Mouse (Mus musculus) liver, embryonic 14.5 days (tissue): ENCODE results near the gene Gatad1. TPM values are rescaled to one million over a fixed set of nuclear protein-coding genes. Genes with fewer than 3 reads are reported as not detected.
A peak's percentile ranks its signal among the peaks of the same experiment; 100 is the strongest.

Experiments used
- ATAC-seq: fragments of 200-750 bp; cut with Nextera tagmentation; 2 replicates; pipeline ENCODE4 v1.8.0; 2017; ENCODE audit warnings: moderate number of reproducible peaks, mild to moderate bottlenecking, moderate library complexity; ENCODE audit not compliant: insufficient read depth
- DNase-seq, 3 experiments: peaks; one replicate each; pipeline ENCODE4 v3.0.0-alpha.2; 2012 to 2013; ENCODE audit warnings: low read depth in 3 of 3, low spot score in 3 of 3
- H3K27ac ChIP-seq: fragments of 300-500 bp; sonication (generic); 2 replicates; pipeline ENCODE4 v1.5.1; 2014; ENCODE audit warnings: moderate library complexity, mild to moderate bottlenecking, control low read depth, inconsistent platforms
- H3K27me3 ChIP-seq: fragments of 300-500 bp; sonication (generic); 2 replicates; pipeline ENCODE4 v1.6.1; 2014; ENCODE audit warnings: mild to moderate bottlenecking, low read length, moderate library complexity; ENCODE audit not compliant: control insufficient read depth, insufficient read depth
- H3K36me3 ChIP-seq: fragments of 300-500 bp; sonication (generic); replicated peaks from 2 replicates; pipeline ENCODE4 v1.6.1; 2014; ENCODE audit warnings: low read depth; ENCODE audit not compliant: control insufficient read depth, insufficient read depth
- H3K4me1 ChIP-seq, 2 experiments: fragments of 200-500 bp in 1 of 2; fragments of 300-500 bp in 1 of 2; sonication (generic) in 1 of 2; replicated peaks; 2 replicates each; pipeline ENCODE4 v1.6.1; 2012 to 2014; ENCODE audit warnings: antibody characterized with exemption in 1 of 2, inconsistent platforms in 1 of 2, low read length in 1 of 2; ENCODE audit not compliant: control insufficient read depth in 2 of 2, insufficient read depth in 2 of 2
- H3K4me2 ChIP-seq: fragments of 300-500 bp; sonication (generic); 2 replicates; pipeline ENCODE4 v1.6.1; 2014; ENCODE audit warnings: low read depth, mild to moderate bottlenecking, control low read depth, moderate library complexity
- H3K4me3 ChIP-seq, 2 experiments: fragments of 200-500 bp in 1 of 2; fragments of 300-500 bp in 1 of 2; sonication (generic) in 1 of 2; 2 replicates each; pipeline ENCODE4 v1.5.1; 2012 to 2014; ENCODE audit warnings: low read depth in 2 of 2, low read length in 2 of 2, mild to moderate bottlenecking in 2 of 2, control low read depth in 1 of 2, inconsistent platforms in 1 of 2, moderate library complexity in 1 of 2; ENCODE audit not compliant: insufficient read depth in 1 of 2
- H3K9ac ChIP-seq: fragments of 300-500 bp; sonication (generic); replicated peaks from 2 replicates; pipeline ENCODE4 v1.6.1; 2014; ENCODE audit warnings: mild to moderate bottlenecking, control low read depth, moderate library complexity
- H3K9me3 ChIP-seq: fragments of 300-500 bp; sonication (generic); 2 replicates; pipeline ENCODE4 v1.6.1; 2016; ENCODE audit warnings: low read length, mixed read lengths; ENCODE audit not compliant: control insufficient read depth
- CTCF ChIP-seq: IDR thresholded peaks from 2 replicates; pipeline ENCODE4 v1.5.1; 2016; ENCODE audit warnings: antibody characterized with exemption, low read depth, control low read depth
- EP300 ChIP-seq: IDR thresholded peaks from 2 replicates; pipeline ENCODE4 v1.6.1; 2016; ENCODE audit warnings: antibody characterized with exemption, low read depth
- WGBS: fragments of 180-500 bp; shearing (Covaris S2); extraction: QIAGEN DNeasy Blood & Tissue Kit; methylation state at CpG from one replicate; pipeline ENCODE4 v1.1.7; 2014; ENCODE audit not compliant: insufficient replicate concordance; 5-methylcytosine and 5-hydroxymethylcytosine counted together
- polyA plus RNA-seq, 2 experiments: library from polyadenylated mRNA; depleted of rRNA in 1 of 2; stranded (reverse) in 1 of 2; unstranded in 1 of 2; fragments of >200 nt; fragmentation: Nextera tagmentation in 1 of 2; extraction: Ambion mirVana in 1 of 2; gene quantifications; 2 replicates each; pipeline versions ENCODE4 v1.2.1 to v1.2.3; 2012 to 2014

The Gatad1 gene
- polyA plus RNA-seq, 2 experiments, result 25.4 to 27.7 TPM

DNA sequence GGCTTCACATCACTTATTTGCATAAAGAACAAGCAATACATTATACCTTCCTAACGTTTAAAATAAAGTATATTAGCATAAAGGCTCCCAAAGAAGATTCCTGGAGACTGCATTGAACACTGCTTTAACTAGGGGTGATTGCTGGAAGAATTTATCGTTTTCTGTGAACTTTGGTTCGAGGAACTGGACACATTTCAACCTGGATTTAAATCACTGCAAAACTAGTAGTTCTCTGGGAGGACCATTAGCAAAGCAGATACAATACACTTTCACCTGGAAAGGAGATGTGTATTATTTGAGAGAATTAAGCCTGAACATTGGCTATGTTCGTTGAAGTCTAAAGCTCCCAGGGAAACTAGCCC lies 8.2 kb downstream of the Gatad1 start:
- TF ChIP-seq EP300 (no peak), CTCF (no peak)
- no peak for ATAC-seq

DNA sequence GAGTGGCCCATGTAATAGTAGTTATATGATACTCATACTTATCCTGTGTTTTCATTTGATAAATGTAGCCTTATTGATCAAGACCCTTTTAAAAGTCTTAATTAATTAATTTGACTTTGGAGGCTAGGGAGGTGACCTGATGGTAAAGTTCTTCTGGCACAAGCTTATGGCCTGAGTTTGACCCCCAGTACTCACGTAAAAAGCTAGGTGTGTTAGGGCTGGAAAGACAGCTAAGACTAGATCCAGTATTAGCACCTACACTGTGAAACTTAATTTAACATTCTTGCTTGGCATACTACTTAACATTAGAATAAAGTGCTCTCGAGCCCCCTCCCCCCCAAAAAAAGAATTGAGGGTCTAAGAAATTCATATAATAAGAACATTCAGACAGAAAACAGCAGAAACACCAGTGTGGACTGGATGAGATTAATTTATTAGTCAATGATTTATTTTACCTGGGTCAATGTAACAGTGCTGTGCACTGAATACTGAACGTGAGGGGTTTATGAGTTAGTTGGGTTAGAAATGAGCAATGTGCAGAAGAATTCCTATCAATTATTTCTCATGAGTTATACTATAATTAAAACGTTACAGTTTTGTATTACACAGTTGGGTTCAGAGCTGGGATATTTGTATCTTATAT lies 8.7 kb downstream of the Gatad1 start:
- no peak overlapping the region for H3K27ac ChIP-seq
- H3K27me3 ChIP-seq, result no peaks in the 10 kb centered on the region
- no peak overlapping the region for H3K4me3 ChIP-seq
- no peak for TF ChIP-seq EP300
- no peak for TF ChIP-seq CTCF
- no peak overlapping the region for H3K9ac ChIP-seq
- no peak for DNase-seq
- H3K4me2 ChIP-seq, result peak overlapping the region; percentile 43
- H3K9me3 ChIP-seq, result no peaks in the 10 kb centered on the region
- WGBS, result 34% methylated on average over 4 of the region's 4 CpGs
- no peak for ATAC-seq
- H3K36me3 ChIP-seq, result peaks cover 15% of the 10 kb centered on the region
- peaks cover 3 to 12% of the 10 kb centered on the region in 2 experiments; a peak in 3 of 4 replicates for H3K4me1 ChIP-seq

More for the DNA sequence above, 8.2 kb downstream of the Gatad1 start:
- Histone ChIP-seq H3K4me2 (no peak overlapping the region), H3K9me3 (no peaks in the 10 kb centered on the region), H3K9ac (no peak overlapping the region), H3K36me3 (peaks cover 15% of the 10 kb centered on the region), H3K27me3 (no peaks in the 10 kb centered on the region), H3K4me3 (no peak overlapping the region), H3K27ac (no peak overlapping the region), H3K4me1 (peaks cover 3 to 12% of the 10 kb centered on the region in 2 experiments; a peak in 3 of 4 replicates)
- DNase-seq, result no peak
- 63% methylated on average over 4 of the region's 4 CpGs for WGBS

- Histone ChIP-seq H3K4me3 (peak overlapping the region; percentile 93 to 95), H3K4me2 (peak overlapping the region; percentile 82), H3K27ac (peak overlapping the region; percentile 86), H3K4me1 (peaks cover 3 to 12% of the 10 kb centered on the region in 2 experiments; a peak in 3 of 4 replicates), H3K27me3 (no peaks in the 10 kb centered on the region), H3K9ac (peak overlapping the region; percentile 95), H3K36me3 (peaks cover 16% of the 10 kb centered on the region), H3K9me3 (no peaks in the 10 kb centered on the region)
- TF ChIP-seq EP300 (no peak), CTCF (peak; percentile 42)
- WGBS, result 1% methylated on average over 37 of the region's 46 CpGs
- DNase-seq, result peak; percentile 82 to 85 (median 84)
- ATAC-seq, result peak; percentile 93
Observed at GRCm38 (mm10) chr5:3647708-3648121, 9.3 kb downstream of the Gatad1 start.

DNA sequence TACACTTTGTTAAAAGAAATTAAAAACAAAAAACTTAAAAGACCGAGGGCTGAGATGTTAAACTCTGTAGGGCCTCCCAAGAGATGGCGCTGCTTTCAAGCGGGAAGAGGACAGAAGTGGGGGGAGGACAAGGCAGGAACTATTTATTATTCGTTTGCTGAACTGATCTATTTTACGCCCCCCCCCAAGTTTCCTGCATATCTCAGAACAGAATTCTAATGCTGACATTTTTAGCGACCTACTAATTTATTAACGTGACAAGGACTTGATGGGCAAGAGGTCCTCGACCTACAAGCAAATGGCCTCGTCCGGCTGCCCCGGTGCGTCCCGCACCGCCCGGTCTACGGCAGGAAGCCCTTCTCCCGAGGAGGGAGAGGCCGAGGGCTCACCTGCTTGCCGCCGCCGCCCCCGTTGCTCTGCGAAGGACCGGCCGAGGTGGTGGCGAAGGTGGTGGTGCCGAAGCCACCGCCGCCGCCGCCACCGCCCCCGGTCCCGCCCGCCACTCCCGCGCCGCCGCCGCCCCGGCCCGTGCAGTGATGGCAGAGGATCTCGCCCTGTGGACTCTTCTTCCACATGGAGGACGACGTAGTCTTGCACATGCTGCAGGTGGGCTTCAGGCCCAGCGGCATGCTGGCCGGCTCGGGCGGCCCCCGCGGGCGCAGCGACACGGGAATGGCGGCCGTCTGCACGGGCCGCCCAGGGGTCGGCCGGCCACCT lies 9.8 kb downstream of the Gatad1 start:
- peak; percentile 37 to 58 (median 45) for DNase-seq
- H3K36me3 ChIP-seq, result peaks cover 19% of the 10 kb centered on the region
- peak overlapping the region; percentile 86 for H3K27ac ChIP-seq
- H3K4me2 ChIP-seq, result peak overlapping the region; percentile 82
- peak overlapping the region; percentile 95 for H3K9ac ChIP-seq
- H3K27me3 ChIP-seq, result no peaks in the 10 kb centered on the region
- no peaks in the 10 kb centered on the region for H3K9me3 ChIP-seq
- ATAC-seq, result peak; percentile 73
- TF ChIP-seq EP300 (no peak), CTCF (peak; percentile 61)
- under 1% methylated on average over 60 of the region's 60 CpGs for WGBS
- peak overlapping the region; percentile 93 to 95 for H3K4me3 ChIP-seq
- H3K4me1 ChIP-seq, result peaks cover 3 to 12% of the 10 kb centered on the region in 2 experiments; a peak in 3 of 4 replicates

- DNase-seq, result no peak
Observed at GRCm38 (mm10) chr5:3646539-3646938, 10.4 kb downstream of the Gatad1 start.

More at GRCm38 (mm10) chr5:3646539-3646938, 10.4 kb downstream of the Gatad1 start:
- peaks cover 23% of the 10 kb centered on the region for H3K36me3 ChIP-seq
- H3K27ac ChIP-seq, result peak overlapping the region; percentile 86
- no peak for TF ChIP-seq CTCF
- no peak for TF ChIP-seq EP300
- no peaks in the 10 kb centered on the region for H3K9me3 ChIP-seq
- peak overlapping the region; percentile 95 for H3K9ac ChIP-seq
- 24% methylated on average over 6 of the region's 6 CpGs for WGBS
- H3K27me3 ChIP-seq, result no peaks in the 10 kb centered on the region
- ATAC-seq, result no peak
- peaks cover 3 to 12% of the 10 kb centered on the region in 2 experiments; a peak in 3 of 4 replicates for H3K4me1 ChIP-seq
- peak overlapping the region; percentile 82 for H3K4me2 ChIP-seq
- peak overlapping the region; percentile 93 to 95 for H3K4me3 ChIP-seq
